Mouse (Mus musculus) telencephalon, adult 2 months (tissue): ENCODE data around the gene Olfr571.

Experiments
- DNase-seq: peaks from one replicate; pipeline ENCODE4 v3.0.0-alpha.2; 2011; ENCODE audit warnings: low read depth, low spot score

Olfr571 gene

GRCm38 (mm10) chr7:102917032-102917875, at the start of gene Olfr571:
Gene Olfr571, minus strand, starts transcription at chr7:102917536.
- DNase-seq: no peak

GRCm38 (mm10) chr7:102962360-102962759, 45.0 kb upstream of the Olfr571 start, which contains the start of gene Olfr576:
Gene Olfr576, plus strand, starts transcription at chr7:102962660.
- no peak for DNase-seq

- no peak for DNase-seq
These were observed 41.3 kb upstream of the Olfr571 start, which contains the start of gene Olfr575 for GRCm38 (mm10) chr7:102958593-102958992. Gene Olfr575, minus strand, starts transcription at chr7:102958775.

- no peak for DNase-seq
These were observed 40.8 kb upstream of the Olfr571 start for GRCm38 (mm10) chr7:102958137-102958536.

GRCm38 (mm10) chr7:102950732-102951131, 33.4 kb upstream of the Olfr571 start:
- DNase-seq: no peak

- DNase-seq: no peak
These were observed 30.8 kb upstream of the Olfr571 start, which contains the start of gene Olfr574 for GRCm38 (mm10) chr7:102948167-102948566. Gene Olfr574, plus strand, starts transcription at chr7:102948467.

GRCm38 (mm10) chr7:102943417-102943816, 26.1 kb upstream of the Olfr571 start:
- DNase-seq: no peak

- DNase-seq: no peak
These were observed 25.1 kb upstream of the Olfr571 start, which contains the start of gene Olfr573-ps1 for GRCm38 (mm10) chr7:102942475-102942874. Gene Olfr573-ps1, minus strand, starts transcription at chr7:102942575.

- no peak for DNase-seq
These were observed 9.8 kb upstream of the Olfr571 start for GRCm38 (mm10) chr7:102927105-102927504.

GRCm38 (mm10) chr7:102924109-102924508, 6.8 kb upstream of the Olfr571 start, which contains the start of gene Olfr572:
Gene Olfr572, plus strand, starts transcription at chr7:102924409.
- DNase-seq: no peak

GRCm38 (mm10) chr7:102919632-102920031, 2.3 kb upstream of the Olfr571 start:
- peak; percentile 22 for DNase-seq

- no peak for DNase-seq
These were observed 931 bp downstream of the Olfr571 start for GRCm38 (mm10) chr7:102916405-102916804.

- no peak for DNase-seq
These were observed 2.1 kb downstream of the Olfr571 start for GRCm38 (mm10) chr7:102915261-102915660.

GRCm38 (mm10) chr7:102890782-102891181, 26.6 kb downstream of the Olfr571 start, which contains the start of gene Olfr569:
Gene Olfr569, minus strand, starts transcription at chr7:102890882.
- no peak for DNase-seq

GRCm38 (mm10) chr7:102876822-102877221, 40.5 kb downstream of the Olfr571 start, which contains the start of gene Olfr568:
Gene Olfr568, plus strand, starts transcription at chr7:102877122.
- DNase-seq: no peak

- no peak for DNase-seq
These were observed 58.7 kb downstream of the Olfr571 start, which contains the start of gene Olfr566 for GRCm38 (mm10) chr7:102858665-102859064. Gene Olfr566, minus strand, starts transcription at chr7:102858765.

- DNase-seq: no peak
These were observed 61.5 kb downstream of the Olfr571 start for GRCm38 (mm10) chr7:102855807-102856206.
